Mouse (Mus musculus) MEL (cell line): Measurements from ENCODE around the gene Zfp931.

ENCODE experiments used
- CHD1 ChIP-seq: IDR thresholded peaks from 2 replicates; pipeline ENCODE4 v1.6.1; 2012; ENCODE audit warnings: low read depth, mild to moderate bottlenecking, inconsistent platforms, low read length, improper control_type of control experiment
- CTCF ChIP-seq, 3 experiments: IDR thresholded peaks in 2 of 3; conservative IDR thresholded peaks in 1 of 3; 2 replicates each; pipeline ENCODE4 v1.5.1; 2011 to 2012; ENCODE audit warnings: low read length in 3 of 3, low read depth in 2 of 3, mild to moderate bottlenecking in 2 of 3, improper control_type of control experiment in 1 of 3, inconsistent platforms in 1 of 3, mixed read lengths in 1 of 3, moderate library complexity in 1 of 3; ENCODE audit not compliant: control insufficient read depth in 1 of 3, insufficient read depth in 1 of 3, poor library complexity in 1 of 3, severe bottlenecking in 1 of 3
- GATA1 ChIP-seq: IDR thresholded peaks from 2 replicates; pipeline ENCODE4 v1.6.1; 2011; ENCODE audit warnings: low read depth, low read length, improper control_type of control experiment
- HCFC1 ChIP-seq: IDR thresholded peaks from 2 replicates; pipeline ENCODE4 v1.6.1; 2012; ENCODE audit warnings: low read depth, mild to moderate bottlenecking, inconsistent platforms, low read length, improper control_type of control experiment, moderate library complexity
- MAX ChIP-seq: IDR thresholded peaks from 2 replicates; pipeline ENCODE4 v1.6.1; 2011; ENCODE audit warnings: low read length, improper control_type of control experiment
- MAZ ChIP-seq: IDR thresholded peaks from 2 replicates; pipeline ENCODE4 v1.6.1; 2012; ENCODE audit warnings: low read depth, mild to moderate bottlenecking, inconsistent platforms, low read length, improper control_type of control experiment
- POLR2A ChIP-seq, 2 experiments: IDR thresholded peaks; 2 replicates each; pipeline ENCODE4 v1.6.1; 2011 to 2012; ENCODE audit warnings: low read length in 2 of 2, mild to moderate bottlenecking in 2 of 2, control low read depth in 1 of 2, improper control_type of control experiment in 1 of 2, low read depth in 1 of 2, moderate library complexity in 1 of 2; ENCODE audit not compliant: control insufficient read depth in 1 of 2, insufficient read depth in 1 of 2, poor library complexity in 1 of 2
- POLR2AphosphoS5 ChIP-seq: IDR thresholded peaks from 2 replicates; pipeline ENCODE4 v1.6.1; 2012; ENCODE audit warnings: low read depth, borderline replicate concordance, mild to moderate bottlenecking, inconsistent platforms, low read length, moderate library complexity, mixed read lengths
- ZKSCAN1 ChIP-seq: IDR thresholded peaks from 2 replicates; pipeline ENCODE4 v1.6.1; 2012; ENCODE audit warnings: low read depth, mild to moderate bottlenecking, inconsistent platforms, low read length, improper control_type of control experiment, moderate library complexity

DNA sequence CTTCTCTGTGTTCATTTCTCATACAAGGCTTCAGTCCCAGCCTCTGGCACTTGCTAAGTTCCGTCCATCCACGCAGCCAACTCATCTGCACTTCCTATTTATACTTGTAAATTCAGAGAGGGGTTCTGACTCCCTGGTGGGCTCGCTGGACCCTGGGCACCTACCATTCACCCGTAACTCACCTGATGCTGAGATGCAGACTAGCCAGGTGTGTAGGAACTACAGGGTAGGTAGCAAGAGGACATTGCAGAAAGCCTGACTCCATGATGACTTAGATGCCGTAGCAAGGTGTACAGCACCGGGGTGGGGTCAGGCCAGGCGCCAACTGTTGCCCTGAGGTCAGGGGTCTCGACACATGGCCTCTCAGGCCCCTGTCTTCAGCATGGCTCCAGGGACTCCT lies 47.2 kb upstream of the Zfp931 start:
- no peak for TF ChIP-seq CTCF (IDR thresholded peaks at IDR 0.05 in 2 of 3, conservative IDR thresholded peaks at IDR 0.05 in 1 of 3; ENCODE audit: control insufficient read depth in 1 of 3, insufficient read depth in 1 of 3, low read depth in 2 of 3, low read length in 3 of 3, poor library complexity in 1 of 3, severe bottlenecking in 1 of 3)
- TF ChIP-seq GATA1 = no peak
- no peak for TF ChIP-seq POLR2AphosphoS5
- TF ChIP-seq CHD1 = no peak
- TF ChIP-seq POLR2A (IDR thresholded peaks at IDR 0.05; ENCODE audit: control insufficient read depth in 1 of 2, insufficient read depth in 1 of 2, low read depth in 1 of 2, low read length in 2 of 2, poor library complexity in 1 of 2) = no peak
- TF ChIP-seq MAX = no peak
- no peak for TF ChIP-seq ZKSCAN1
- TF ChIP-seq MAZ = no peak
- TF ChIP-seq HCFC1 = no peak
